Mouse (Mus musculus) E14TG2a.4 (cell line): Measurements from ENCODE around the gene Ikzf3.

Experiments used
- CTCF ChIP-seq: conservative IDR thresholded peaks from 2 replicates; pipeline ENCODE4 v1.5.1; 2014; ENCODE audit warnings: low read length
- NANOG ChIP-seq: IDR thresholded peaks from 2 replicates; pipeline ENCODE4 v1.6.1; 2014; ENCODE audit warnings: borderline replicate concordance, low read length, mixed read lengths

DNA sequence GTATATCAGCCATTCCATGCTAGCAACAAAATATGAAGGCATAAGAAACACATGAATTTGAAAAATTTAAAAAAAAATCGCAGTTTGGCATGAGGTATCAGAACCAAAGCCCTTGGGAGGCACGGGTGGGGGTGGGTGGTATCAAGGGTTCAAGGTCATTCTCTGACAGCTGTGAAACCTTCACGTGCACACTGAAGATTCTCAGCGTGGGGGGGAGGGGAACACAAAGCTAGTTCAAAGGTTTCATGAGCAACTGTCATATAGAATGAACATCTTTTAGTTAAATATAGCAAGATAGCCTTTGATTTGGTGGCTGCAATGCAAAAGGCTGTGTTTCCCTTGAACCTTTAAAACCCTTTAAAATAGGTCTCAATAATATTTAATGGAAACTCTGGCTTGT lies 20.7 kb downstream of the Ikzf3 start:
- TF ChIP-seq CTCF = no peak
- TF ChIP-seq NANOG = no peak
